Mouse (Mus musculus): Measurements from ENCODE around the gene Ipo13. TPM values are rescaled to one million over a fixed set of nuclear protein-coding genes. Genes with fewer than 3 reads are reported as not detected.

The Ipo13 gene
- polyA plus RNA-seq, 1 experiment from 2014 or later, result 22.5 TPM

DNA sequence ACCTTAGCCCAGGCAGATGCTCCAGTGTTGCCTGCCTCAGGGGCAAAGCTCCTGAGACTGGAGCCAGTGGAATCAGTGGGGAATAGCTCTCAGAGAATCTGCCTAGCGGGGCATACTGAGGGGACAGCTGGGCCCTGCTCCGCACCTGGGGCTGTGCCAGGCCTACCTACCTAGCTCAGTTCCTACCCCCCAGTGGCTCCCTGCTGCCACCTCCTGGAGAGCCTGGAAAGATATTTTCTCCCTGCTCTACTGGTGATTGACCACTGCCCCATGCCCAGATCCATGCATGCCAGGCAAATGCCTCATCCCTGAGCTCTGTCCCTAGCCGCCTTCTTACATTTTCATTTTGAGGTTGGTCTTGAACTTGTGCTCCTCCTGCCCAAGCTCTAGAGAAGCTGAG lies 56.0 kb downstream of the Ipo13 start:
- Histone ChIP-seq H3K9me3 (replicated peaks) (no peaks in the 10 kb centered on the region), H3K27me3 (no peaks in the 10 kb centered on the region), H3K9ac (peak overlapping the region; percentile 7; the same call in 1 of the 2 replicates), H3K4me2 (no peak overlapping the region), H3K36me3 (peaks cover 100% of the 10 kb centered on the region), H3K4me1 (replicated peaks) (peaks cover 60% of the 10 kb centered on the region), H3K27ac (peak overlapping the region; percentile 58), H3K4me3 (replicated peaks) (no peak overlapping the region)
- peak; percentile 35 for ATAC-seq (ENCODE audit: low read depth)
- peak; percentile 40 for DNase-seq
- WGBS (ENCODE audit: insufficient replicate concordance), result 77% methylated on average over 3 of the region's 3 CpGs

DNA sequence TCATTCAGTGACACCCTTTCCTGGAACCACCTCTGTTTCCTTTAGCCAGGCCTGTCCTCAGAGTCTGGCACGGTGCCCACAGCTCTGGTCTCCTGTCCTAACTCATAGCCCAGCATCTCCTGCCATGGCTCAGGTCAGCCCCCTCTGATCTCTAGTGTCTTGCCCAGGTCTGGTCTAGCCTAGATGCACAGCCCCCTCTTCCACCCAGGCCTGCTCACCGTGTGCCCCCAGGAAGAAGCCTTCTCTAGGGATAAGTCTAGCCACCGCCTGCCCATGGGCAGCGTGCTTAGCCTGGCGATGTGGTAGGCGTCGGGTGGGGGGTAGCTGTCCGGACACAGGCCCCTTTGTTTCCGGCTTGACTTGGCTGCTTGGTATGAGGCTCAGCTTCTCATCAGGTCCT lies 59.7 kb downstream of the Ipo13 start:
- Histone ChIP-seq H3K27ac (peak overlapping the region; percentile 0; the same call in 1 of the 2 replicates), H3K36me3 (peaks cover 100% of the 10 kb centered on the region), H3K9ac (no peak overlapping the region), H3K4me2 (no peak overlapping the region), H3K4me3 (replicated peaks) (no peak overlapping the region), H3K9me3 (replicated peaks) (no peaks in the 10 kb centered on the region), H3K27me3 (no peaks in the 10 kb centered on the region), H3K4me1 (replicated peaks) (peaks cover 77% of the 10 kb centered on the region)
- no peak for ATAC-seq (ENCODE audit: low read depth)
- no peak for DNase-seq
- WGBS (ENCODE audit: insufficient replicate concordance), result 91% methylated on average over 9 of the region's 9 CpGs

DNA sequence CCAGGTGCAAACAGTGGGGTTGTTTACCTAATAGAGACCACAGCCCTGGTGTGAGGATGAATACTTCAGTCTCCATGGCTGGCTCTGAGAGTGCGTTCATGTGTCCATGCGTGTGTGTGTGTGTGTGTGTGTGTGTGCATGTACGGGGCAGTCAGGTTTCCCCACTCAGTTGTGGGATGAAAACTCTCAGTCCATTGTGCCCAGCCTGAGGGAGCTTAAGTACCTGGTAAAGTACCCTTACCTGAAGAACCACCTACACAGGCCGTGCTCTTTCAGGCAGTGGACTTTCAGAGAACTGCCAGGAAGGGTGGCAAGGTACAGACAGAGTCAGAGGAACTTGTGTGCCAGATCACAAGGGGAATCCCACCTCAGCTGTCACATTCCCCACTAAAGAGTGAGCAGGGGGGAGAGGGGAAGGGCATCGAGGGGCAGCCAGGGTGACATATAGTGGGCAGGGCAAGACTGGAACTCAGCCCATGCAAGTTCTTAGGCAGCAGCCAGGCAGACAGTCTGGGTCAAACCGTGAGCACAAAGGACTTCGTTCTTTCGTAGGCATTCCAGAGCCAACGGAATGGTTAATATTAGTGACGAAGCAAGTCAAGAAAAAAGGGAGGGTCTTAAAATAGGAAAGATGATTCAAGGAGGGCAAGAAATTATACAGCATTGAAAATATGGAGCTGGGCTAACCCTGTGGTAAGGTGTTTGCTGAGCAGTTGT lies 62.5 kb downstream of the Ipo13 start:
- WGBS (ENCODE audit: insufficient replicate concordance), result 92% methylated on average over 10 of the region's 10 CpGs
- Histone ChIP-seq H3K27ac (no peak overlapping the region), H3K4me2 (no peak overlapping the region), H3K36me3 (peaks cover 100% of the 10 kb centered on the region), H3K4me3 (replicated peaks) (no peak overlapping the region), H3K9me3 (replicated peaks) (no peaks in the 10 kb centered on the region), H3K9ac (no peak overlapping the region), H3K4me1 (replicated peaks) (peaks cover 64% of the 10 kb centered on the region), H3K27me3 (no peaks in the 10 kb centered on the region)
- ATAC-seq (ENCODE audit: low read depth) (no peak), DNase-seq (no peak)

DNA sequence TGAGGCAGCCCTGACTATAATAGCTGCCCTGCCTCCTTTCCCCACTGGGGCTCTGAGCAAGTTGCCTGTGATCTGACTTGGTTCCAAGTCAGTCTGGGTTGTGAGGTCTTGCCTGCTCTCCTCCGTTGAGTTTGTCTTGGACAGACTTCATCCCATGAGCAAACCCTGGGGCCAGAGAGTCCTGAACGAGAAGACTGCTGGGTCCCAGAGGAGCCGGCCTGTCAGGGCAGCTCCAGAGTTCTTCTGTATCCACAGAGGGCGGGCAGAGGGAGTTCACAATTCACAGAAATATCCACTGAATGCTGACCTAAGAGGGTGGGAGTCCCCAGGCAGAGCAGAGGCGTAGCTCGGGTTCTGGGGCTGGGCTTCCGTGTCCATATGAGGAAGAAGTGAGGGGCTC lies 63.9 kb downstream of the Ipo13 start:
- H3K27me3 ChIP-seq, result no peaks in the 10 kb centered on the region
- no peak overlapping the region for H3K4me2 ChIP-seq
- H3K9ac ChIP-seq, result no peak overlapping the region
- no peak for DNase-seq
- 0 out of 2 replicates have a peak overlapping the region, but pooled peaks have one; percentile 10 for H3K27ac ChIP-seq
- H3K9me3 ChIP-seq (replicated peaks), result no peaks in the 10 kb centered on the region
- no peak overlapping the region for H3K4me3 ChIP-seq (replicated peaks)
- WGBS (ENCODE audit: insufficient replicate concordance), result 79% methylated on average over 7 of the region's 7 CpGs
- H3K4me1 ChIP-seq (replicated peaks), result peaks cover 64% of the 10 kb centered on the region
- H3K36me3 ChIP-seq, result peaks cover 100% of the 10 kb centered on the region
- no peak for ATAC-seq (ENCODE audit: low read depth)

DNA sequence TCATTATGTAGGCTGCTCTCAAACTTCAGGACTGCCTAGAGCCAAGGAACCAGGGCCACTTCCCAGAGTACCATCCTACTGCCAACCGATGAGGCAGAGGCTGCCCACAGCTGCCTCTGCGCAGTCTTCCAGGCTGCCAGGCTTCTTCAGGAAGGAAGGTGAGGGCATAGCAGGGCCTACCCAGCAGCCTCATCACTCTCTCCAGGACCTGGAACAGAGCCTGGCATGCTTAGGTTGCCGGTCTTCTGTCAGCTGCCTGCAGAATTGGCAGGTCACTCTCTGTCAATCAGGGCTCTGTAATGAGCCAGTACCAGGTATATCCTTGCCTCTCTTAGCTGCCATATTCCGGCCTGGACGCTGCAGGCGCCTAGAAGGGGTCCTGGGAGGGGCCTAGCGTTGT lies 64.6 kb downstream of the Ipo13 start:
- Histone ChIP-seq H3K36me3 (peaks cover 100% of the 10 kb centered on the region), H3K27ac (peak overlapping the region; percentile 41; the same call in 1 of the 2 replicates), H3K27me3 (no peaks in the 10 kb centered on the region), H3K9ac (no peak overlapping the region), H3K4me3 (replicated peaks) (no peak overlapping the region), H3K4me1 (replicated peaks) (peaks cover 62% of the 10 kb centered on the region), H3K4me2 (no peak overlapping the region), H3K9me3 (replicated peaks) (no peaks in the 10 kb centered on the region)
- no peak for DNase-seq
- 89% methylated on average over 7 of the region's 7 CpGs for WGBS (ENCODE audit: insufficient replicate concordance)
- no peak for ATAC-seq (ENCODE audit: low read depth)

DNA sequence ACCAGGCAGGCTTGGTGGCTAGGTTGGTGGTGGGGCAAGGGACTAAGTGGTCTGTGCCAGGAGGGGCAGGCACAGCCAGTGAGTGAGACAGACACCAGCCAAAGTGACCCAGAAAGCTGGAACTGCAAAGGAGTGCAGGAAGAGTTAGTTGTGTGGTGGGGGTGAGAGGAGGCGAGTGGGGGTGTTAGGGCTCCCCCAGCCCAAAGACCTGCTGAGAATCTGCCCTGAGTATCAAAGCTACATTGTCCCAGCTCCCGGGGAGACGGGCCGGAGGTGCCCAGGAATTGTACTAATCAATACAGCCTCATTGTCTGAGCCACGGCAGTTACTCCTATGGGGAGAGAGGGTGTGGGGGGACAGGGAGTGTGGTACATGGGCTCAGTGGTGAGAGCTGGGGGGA lies 65.3 kb downstream of the Ipo13 start:
- ATAC-seq (ENCODE audit: low read depth), result no peak
- peaks cover 100% of the 10 kb centered on the region for H3K36me3 ChIP-seq
- no peak overlapping the region for H3K27ac ChIP-seq
- DNase-seq, result no peak
- no peak overlapping the region for H3K4me3 ChIP-seq (replicated peaks)
- peaks cover 60% of the 10 kb centered on the region for H3K4me1 ChIP-seq (replicated peaks)
- no peaks in the 10 kb centered on the region for H3K27me3 ChIP-seq
- H3K9me3 ChIP-seq (replicated peaks), result no peaks in the 10 kb centered on the region
- H3K4me2 ChIP-seq, result no peak overlapping the region
- no peak overlapping the region; the same call in 1 of the 2 replicates for H3K9ac ChIP-seq
- 81% methylated on average over 5 of the region's 5 CpGs for WGBS (ENCODE audit: insufficient replicate concordance)

DNA sequence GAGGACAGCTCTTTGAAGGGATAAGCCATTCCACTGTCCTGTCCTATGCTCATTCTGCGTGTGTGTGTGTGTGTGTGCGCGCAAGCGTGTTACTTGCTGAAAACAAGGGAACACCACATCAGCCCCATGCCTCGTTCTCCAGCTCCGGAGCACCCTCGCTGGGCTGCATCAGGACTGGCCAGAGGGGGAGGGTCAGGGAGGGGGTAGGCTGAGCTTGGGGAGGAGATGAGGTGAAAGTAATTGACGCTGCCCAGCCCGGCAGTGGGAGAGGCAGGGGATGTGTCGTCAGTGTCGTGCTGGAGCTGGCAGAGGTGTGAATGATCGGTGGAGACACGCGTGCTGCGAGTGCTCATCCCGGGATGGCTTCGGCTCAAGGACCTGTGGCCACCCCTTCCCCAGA lies 65.7 kb downstream of the Ipo13 start:
- Histone ChIP-seq H3K27me3 (no peaks in the 10 kb centered on the region), H3K4me3 (replicated peaks) (no peak overlapping the region), H3K9ac (no peak overlapping the region; the same call in 1 of the 2 replicates), H3K9me3 (replicated peaks) (no peaks in the 10 kb centered on the region), H3K4me2 (no peak overlapping the region), H3K4me1 (replicated peaks) (peaks cover 58% of the 10 kb centered on the region), H3K27ac (no peak overlapping the region), H3K36me3 (peaks cover 100% of the 10 kb centered on the region)
- WGBS (ENCODE audit: insufficient replicate concordance), result 70% methylated on average over 17 of the region's 17 CpGs
- ATAC-seq (ENCODE audit: low read depth), result no peak
- no peak for DNase-seq

DNA sequence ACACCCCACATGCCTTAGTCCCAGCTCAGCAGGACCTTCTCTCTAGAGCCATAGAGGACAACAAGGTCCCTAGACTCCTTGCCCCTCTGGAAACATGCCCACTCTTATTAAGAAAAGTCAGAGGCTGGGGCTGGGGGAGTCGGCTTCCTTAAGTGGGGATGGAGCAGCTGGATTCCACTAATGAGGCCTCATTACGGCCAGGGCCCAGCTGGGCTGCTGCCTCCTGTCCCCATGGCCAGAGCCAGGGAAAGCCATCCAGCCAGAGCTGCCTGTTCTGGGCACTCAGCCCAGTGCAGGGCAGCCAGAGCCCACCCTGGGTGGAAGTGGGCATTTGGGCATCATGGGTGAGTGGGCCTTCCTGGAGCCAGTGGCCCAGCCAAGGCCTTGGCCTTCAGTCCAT lies 67.8 kb downstream of the Ipo13 start:
- Histone ChIP-seq H3K27ac (peak overlapping the region; percentile 44; the same call in 1 of the 2 replicates), H3K9ac (no peak overlapping the region), H3K36me3 (peaks cover 99% of the 10 kb centered on the region), H3K4me3 (replicated peaks) (no peak overlapping the region), H3K27me3 (no peaks in the 10 kb centered on the region), H3K4me2 (no peak overlapping the region), H3K4me1 (replicated peaks) (peaks cover 44% of the 10 kb centered on the region), H3K9me3 (replicated peaks) (no peaks in the 10 kb centered on the region)
- no peak for ATAC-seq (ENCODE audit: low read depth)
- no peak for DNase-seq
- WGBS (ENCODE audit: insufficient replicate concordance), result 87% methylated on average over 2 of the region's 2 CpGs

DNA sequence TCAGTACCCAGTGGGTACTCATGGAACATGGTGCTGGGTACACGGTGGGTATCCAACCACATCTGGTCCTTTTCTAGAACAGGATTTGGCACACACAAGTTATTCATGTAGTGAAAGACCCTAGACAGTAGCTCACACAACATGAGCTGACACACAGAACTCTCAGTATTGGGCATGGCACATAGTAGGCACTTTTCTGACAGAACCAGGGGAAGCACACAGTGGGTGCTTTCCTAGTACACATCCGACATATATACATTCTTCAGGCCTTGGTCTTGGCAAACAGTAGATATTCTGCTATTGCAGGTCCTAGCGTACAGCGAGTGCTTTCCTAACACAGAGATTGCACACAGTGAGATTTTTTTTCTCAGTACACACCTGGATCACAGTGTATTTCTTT lies 68.5 kb downstream of the Ipo13 start:
- H3K9ac ChIP-seq, result no peak overlapping the region
- peaks cover 45% of the 10 kb centered on the region for H3K4me1 ChIP-seq (replicated peaks)
- H3K4me2 ChIP-seq, result no peak overlapping the region
- DNase-seq, result no peak
- H3K36me3 ChIP-seq, result peaks cover 99% of the 10 kb centered on the region
- no peak overlapping the region for H3K27ac ChIP-seq
- no peak for ATAC-seq (ENCODE audit: low read depth)
- no peaks in the 10 kb centered on the region for H3K27me3 ChIP-seq
- no peaks in the 10 kb centered on the region for H3K9me3 ChIP-seq (replicated peaks)
- 97% methylated on average over 4 of the region's 4 CpGs for WGBS (ENCODE audit: insufficient replicate concordance)
- no peak overlapping the region for H3K4me3 ChIP-seq (replicated peaks)

DNA sequence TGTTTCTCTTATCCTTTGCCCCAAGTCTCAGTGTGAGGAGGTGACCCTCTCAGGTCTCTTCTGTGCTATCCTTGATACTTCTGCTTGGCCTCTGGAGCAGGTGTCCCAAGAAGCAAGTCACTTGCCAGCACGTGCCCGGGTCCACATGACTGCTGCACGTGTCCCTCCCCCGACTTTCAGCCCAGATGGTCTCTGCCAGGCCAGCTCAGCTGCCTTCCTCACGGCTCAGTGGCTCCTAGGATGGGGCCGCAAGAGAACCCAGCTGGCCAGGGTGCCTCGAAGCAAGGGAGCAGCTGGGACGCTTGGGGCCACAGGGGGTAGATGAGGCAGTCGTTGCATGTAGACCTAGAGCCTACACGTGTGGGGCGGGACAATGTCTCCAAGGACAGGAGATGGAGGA lies 69.5 kb downstream of the Ipo13 start:
- peaks cover 46% of the 10 kb centered on the region for H3K4me1 ChIP-seq (replicated peaks)
- no peak overlapping the region for H3K4me3 ChIP-seq (replicated peaks)
- WGBS (ENCODE audit: insufficient replicate concordance), result 87% methylated on average over 11 of the region's 11 CpGs
- no peaks in the 10 kb centered on the region for H3K9me3 ChIP-seq (replicated peaks)
- no peak for ATAC-seq (ENCODE audit: low read depth)
- H3K4me2 ChIP-seq, result no peak overlapping the region
- no peaks in the 10 kb centered on the region for H3K27me3 ChIP-seq
- no peak for DNase-seq
- no peak overlapping the region for H3K9ac ChIP-seq
- peaks cover 99% of the 10 kb centered on the region for H3K36me3 ChIP-seq
- no peak overlapping the region for H3K27ac ChIP-seq
